Mouse (Mus musculus): ENCODE results near the gene 4933400A11Rik.
A peak's percentile ranks its signal among the peaks of the same experiment; 100 is the strongest.

The 4933400A11Rik gene

DNA sequence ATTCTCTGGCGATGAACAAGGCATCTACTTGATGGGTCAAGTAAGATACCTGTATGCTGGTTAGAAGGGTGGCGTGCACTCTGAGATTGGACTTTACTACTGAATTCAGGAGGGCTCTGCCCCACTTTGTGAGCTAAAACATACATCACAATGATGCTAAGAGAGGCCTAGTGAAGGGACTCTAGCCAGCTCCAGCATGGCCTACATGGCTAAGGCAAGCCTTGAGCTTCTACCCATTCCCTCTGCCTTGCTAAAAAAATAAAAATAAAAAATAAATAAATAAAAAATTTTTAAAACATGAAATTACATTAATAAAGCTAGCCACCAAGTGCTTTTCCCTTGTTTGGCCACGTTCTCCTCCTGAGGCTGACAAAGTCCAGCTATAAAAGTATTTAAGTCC is at the start of gene 4933400A11Rik:
TSS of gene 4933400A11Rik (minus strand) at position 101 of the 400 bp plus-strand sequence.
- DNase-seq (ENCODE audit: low spot score in 2 of 2): no peak

DNA sequence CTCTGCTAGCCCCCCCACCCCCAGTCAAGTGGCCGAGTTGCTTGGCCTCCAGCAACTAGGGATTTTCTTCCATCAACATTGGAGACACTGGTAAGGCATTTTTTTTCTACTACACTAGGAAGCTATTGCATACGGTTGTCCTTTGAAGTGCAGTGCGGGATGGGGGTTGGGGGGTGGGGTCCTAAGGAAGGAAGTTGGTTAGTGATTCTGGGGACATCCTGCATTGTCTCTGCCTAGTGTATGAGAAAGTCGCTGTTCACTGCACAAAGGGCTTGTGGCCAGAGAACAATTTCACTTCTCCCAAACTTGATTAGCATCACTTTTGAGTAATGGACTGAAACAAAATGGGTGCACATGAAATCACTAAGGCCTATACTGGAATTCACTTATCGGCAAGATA is 48.7 kb upstream of the 4933400A11Rik start:
- no peak for DNase-seq (ENCODE audit: low spot score in 2 of 2)

DNA sequence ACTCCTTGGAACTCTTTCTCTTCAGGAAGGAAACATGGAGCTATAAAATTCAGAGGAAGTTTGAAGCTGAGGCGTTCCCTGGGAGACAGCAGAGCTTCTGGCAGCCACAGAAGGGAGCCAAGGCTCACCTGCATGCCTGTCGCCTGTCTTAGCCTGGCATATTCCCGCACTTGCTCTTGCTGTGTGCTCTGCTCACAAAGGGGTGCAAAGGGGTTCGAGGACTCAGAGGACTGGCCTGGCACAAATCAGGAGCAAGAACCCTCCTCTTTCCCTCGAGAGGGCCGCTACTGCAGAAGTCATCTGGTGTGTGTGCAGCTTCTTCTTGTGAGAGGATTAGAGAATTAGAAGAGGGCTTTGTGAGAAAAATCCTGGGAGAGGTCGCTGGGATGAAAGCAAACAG is 48.3 kb upstream of the 4933400A11Rik start:
- no peak for DNase-seq (ENCODE audit: low spot score in 2 of 2)

DNA sequence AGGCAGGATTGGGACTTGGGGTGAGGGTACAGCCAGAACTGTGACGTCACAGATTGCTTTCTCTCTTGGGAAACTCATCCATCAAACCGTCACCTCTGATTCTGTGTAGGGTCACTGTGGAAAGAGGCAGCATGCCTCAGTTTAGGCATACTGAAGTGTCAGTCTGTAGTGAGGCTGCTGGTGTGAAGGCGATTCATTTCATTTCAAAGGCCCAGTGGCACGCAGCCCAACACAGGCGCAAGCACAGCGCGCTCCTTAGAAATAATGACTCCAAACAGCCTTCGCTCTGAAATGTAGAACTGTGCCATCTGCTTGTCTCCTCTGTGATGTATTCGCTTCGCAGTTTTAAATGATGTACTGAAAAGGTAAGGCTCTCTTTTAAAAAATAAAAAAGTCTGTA is 47.5 kb upstream of the 4933400A11Rik start:
- peak in 1 of 2 experiments; percentile 3 for DNase-seq (ENCODE audit: low spot score in 2 of 2)

DNA sequence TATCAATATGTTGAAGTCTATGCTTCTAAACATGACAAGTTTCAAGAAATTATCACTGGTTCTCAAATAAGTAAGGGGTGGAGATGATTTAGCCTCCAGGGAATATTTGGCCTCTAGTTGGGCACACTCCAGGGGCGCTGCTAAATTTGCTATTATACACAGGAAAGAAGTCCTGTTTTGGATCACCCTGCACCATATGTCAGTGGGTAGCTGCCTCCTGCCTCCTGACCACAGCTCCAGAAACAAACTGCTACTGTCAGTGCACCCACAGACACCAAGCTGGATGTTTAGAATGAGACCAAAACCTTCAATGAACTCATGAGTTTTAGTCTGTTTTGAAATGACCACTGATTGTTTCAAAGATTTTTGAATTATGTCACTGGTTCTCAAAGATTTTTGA is 34.2 kb upstream of the 4933400A11Rik start:
- DNase-seq (ENCODE audit: low spot score in 2 of 2): no peak

DNA sequence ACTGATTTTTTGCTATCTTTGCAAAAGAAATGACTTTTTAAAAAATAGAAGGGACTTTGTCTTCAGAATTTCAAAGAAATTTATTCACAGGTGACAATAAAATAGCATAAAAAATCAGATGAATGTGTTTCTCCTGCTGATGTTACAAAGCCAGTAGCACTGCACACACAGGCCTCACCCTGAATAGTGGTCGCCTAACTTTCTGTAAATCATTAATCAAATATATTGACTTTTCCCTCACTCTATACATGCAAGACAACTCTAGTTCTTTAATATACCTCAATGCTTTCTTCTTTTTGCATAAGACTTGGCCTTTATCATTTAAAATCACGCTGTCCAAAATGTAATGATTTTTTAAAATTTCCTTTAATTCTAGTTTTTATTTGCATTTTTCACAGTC is 32.3 kb upstream of the 4933400A11Rik start:
- DNase-seq (ENCODE audit: low spot score in 2 of 2): no peak

DNA sequence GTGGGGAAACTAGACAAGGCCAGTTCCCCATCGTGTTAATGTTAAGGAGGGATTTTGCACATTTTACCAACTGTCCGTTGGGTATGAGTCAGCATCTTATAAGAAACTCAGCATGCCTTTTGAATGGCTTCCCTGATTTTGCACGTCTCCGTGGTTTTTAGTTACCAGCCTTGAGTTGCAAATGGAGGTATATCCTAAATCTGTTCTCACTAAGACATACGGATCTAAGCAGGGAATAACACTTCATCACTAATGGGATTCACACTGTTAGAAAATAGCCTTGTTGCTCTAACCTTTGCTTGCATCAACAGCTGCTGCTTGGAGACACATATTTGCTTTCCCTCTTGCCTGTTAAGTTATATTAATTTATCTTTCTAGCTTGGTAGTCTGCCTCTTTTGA is 31.9 kb upstream of the 4933400A11Rik start:
- no peak for DNase-seq (ENCODE audit: low spot score in 2 of 2)

DNA sequence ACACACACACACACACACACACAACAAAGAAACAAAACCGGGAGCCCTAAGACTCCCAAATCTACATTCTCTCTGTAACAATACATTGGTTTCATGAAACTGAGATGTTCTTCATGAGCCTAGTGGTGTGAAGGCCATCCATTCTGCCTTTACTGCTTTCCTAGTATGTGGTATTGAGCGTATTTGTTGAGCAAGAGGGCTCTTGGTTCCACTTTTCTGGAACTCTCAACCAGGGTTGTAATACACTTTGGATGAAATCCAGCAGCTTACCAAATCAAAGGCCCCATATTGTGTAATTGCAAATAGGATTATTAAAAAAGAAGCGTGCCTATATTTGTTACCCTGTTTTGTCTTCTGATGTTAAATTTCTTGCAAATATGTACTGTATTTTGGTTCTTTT is 28.3 kb upstream of the 4933400A11Rik start:
- DNase-seq (ENCODE audit: low spot score in 2 of 2): no peak

DNA sequence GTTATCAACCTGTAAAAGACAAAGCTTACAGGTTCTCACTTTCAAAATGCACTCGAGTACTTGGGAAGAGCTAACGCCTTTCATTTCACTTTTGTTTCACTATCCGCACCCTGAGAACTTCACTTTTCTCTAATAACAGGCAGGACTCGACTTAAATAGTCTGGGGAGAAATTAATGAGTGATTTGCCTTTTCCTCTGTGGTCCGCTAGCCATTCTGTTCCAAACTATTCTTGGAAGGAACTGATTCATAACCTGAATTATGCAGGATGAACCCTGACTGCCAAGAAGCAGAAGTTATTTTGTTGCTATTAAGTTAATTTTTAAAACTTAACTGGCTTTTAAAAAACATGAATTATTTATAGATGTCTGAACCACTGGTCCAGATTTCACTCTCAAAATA is 26.4 kb upstream of the 4933400A11Rik start:
- DNase-seq (ENCODE audit: low spot score in 2 of 2): no peak

DNA sequence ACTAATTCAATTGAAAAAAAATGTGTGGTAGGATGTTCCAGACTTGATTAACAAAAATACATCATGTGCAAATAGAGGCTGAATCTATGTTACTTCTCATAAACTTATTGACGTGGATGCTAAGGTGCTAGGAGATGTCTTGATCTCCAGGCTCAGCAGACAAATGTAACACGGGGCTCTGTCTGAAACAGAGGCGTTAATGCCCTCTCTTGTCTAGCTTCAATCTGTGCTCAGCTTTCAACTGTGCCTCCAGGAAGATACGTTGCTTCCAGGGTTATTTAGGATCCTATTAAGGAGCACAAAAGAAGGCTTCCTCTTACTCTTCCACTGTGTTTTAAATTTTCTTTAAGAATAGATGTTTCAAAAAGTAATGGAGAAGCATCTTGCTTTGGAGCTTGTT is 20.8 kb upstream of the 4933400A11Rik start:
- DNase-seq (ENCODE audit: low spot score in 2 of 2): no peak

DNA sequence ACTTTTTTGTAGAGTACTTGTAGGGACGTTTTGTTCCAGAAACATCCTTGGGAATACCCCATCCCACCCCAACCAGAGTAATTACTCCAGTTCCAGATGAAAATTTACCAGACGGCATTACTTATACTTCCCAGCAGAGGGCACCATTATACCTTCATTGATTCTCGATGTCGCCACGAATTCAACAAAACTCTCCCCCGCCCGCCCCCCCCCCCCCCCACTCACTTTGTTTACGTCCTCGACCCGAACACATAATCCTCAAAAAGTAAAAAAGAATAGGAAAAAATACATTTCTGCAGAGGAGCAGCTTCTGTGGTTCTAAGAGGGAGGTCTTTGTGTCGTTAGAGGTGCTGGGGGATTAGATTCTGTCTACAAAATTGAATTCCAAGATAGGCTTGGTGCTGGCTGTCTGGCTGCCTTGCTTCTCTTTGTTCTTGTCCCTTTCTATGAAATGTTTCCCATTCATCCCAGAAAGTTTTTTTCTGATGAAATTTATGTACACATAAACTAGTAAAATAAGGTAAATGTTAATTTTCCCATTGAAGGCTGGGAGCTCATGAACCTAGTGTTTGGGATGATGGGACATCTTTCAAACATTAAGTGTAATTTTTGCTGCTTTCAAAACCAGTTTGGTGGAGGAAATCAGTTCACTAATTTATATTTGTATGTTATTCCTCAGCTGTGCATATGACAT is 19.7 kb upstream of the 4933400A11Rik start:
- peak in 1 of 2 experiments; percentile 16 for DNase-seq (ENCODE audit: low spot score in 2 of 2)

DNA sequence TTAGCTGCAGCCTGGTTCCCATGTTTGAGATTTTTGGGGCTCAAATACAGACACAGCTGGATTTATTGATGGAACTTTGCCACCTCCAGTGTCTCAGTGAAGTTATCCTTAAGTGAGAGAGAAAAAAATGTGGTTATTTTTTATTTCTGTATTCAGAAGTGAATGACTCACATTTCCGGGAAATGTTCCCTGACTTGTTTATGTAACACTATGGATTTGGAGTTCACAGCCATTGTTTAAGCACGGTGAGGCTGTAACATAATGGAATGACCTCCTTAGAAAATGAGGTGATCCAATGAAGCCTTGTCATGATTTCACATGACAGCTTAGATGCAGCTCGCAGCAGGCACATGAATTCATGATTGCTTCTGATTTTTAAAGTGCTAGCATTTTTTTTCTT is 17.7 kb upstream of the 4933400A11Rik start:
- no peak for DNase-seq (ENCODE audit: low spot score in 2 of 2)

DNA sequence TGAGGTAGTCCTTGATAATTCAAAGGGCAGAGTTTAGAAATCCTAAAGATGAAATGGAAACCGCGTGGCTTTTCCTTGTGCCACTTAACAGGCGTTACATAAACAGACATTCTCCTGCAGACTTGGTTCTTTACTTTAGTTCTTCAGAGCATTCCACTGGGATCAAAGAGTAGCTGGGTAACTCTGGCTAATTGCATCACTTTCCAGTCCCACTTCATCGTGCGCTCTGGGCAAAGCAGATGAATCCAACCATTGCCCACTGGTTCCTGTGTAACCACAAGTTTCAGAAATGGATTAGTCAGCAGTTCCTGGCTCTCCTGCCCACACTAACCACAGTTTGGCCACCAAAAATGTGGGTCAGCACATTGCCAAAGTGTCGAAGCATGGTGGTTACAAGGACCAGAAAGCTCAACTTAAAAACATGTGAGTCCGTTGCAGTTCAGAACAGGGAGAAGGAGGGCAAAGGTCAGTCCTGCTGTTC is 15.4 kb upstream of the 4933400A11Rik start:
- peak in 1 of 2 experiments; percentile 3 for DNase-seq (ENCODE audit: low spot score in 2 of 2)

DNA sequence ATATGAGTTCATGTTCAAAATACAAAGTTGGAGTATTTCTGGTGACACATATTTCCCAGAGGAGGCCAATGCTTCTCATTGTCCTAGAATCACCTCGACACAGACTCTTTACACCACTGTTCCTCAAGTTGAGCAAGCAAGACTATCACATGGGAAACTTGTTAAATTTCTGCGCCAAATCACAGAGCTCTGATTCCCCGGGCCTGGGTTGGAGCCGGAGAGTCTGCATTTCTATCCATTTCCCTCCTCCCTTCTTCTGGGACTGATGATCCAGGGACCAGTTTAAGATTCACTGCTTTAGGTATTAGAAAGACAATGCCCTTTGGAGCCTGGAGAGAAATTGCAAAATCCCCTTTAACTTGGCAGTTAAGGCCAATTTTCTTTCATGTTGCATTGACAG is 15.0 kb upstream of the 4933400A11Rik start:
- DNase-seq (ENCODE audit: low spot score in 2 of 2): no peak

DNA sequence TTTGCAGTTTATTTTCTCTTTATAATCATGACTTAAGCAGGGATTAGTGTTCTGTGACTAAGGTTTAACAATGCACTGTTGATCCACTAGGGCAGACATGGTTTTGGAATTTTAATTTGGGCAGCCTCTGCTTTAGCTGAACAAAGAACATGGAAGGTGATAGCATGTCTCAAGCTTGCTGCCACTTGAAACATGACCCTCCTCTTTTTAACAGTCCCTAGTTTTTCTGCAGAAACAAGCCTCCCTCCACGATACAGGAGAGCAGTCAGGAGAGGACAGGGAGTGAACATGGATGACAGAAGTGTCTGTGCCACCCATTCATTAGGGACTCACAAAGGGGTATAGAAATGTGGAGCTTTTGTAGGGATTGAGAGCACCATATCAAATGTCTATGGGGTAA is 13.4 kb upstream of the 4933400A11Rik start:
- no peak for DNase-seq (ENCODE audit: low spot score in 2 of 2)

DNA sequence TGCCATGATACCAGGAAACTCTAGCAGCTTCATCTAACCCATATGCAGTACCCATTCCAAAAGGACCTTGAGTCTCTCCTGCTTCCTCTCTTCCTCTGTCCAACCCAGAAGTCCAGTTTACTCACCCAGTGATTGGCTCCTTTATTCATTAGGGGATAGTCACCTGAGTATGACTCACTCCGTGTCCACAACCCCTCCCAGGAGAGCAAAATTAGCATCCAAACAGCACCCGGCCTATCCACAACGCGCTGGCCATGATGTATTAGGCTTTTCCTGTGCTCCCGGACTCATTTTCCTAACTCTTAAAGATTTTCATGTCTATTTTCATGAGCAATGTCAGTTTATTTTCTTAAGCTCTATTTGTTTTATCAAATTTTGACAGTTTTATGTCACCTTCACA is 10.3 kb upstream of the 4933400A11Rik start:
- DNase-seq (ENCODE audit: low spot score in 2 of 2): no peak

DNA sequence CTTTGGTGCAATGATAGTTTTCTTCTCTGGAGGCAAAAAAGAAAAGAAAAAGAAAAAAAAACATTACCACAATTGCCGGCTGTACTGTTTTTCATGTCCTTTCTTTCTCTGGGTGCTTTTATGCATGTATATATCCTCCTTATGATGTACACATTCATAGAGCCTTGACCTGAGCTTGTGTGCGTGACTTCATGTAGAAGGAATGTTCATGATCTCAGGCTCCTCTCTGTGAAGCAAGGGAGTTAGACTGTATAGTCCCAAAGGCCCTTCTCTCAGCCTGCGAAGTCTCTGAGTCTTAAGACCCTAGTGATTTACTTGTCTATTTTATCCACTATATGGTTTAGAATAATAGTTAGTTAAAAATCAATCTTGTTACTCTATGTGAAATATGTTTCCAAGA is 21.4 kb downstream of the 4933400A11Rik start:
- DNase-seq (ENCODE audit: low spot score in 2 of 2): no peak

DNA sequence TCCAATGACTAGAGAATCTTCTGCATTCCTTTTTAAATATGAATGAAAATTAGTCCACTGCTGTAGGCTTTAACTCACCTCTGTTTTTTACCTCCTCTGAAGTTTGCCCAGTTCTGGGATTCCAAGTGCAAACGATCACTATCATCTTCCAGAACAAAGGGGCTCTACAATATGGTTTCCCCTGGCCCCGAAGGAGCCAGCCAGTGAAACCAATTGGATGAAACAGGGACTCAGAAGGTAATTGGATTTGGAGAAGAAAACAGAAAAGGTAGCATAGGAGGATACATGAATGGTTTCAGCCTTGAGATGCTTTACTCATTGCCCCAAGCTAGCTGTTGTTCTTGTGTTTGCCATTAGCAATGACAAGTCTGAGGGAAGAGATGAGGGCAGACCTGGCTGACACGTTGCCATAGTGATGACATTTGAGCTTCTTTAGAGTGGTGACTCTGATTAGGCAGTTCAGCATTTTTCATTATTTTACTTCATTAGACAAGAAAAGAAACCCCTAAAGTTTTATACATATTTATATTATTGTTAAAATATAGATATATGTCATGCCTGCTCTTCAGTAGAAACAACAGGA is 44.0 kb downstream of the 4933400A11Rik start:
- no peak for DNase-seq (ENCODE audit: low spot score in 2 of 2)

Data from left cerebral cortex, adult 9 months (tissue).